7 mouse cellular contexts compared by ENCODE assay signal in the genomic region with DNA sequence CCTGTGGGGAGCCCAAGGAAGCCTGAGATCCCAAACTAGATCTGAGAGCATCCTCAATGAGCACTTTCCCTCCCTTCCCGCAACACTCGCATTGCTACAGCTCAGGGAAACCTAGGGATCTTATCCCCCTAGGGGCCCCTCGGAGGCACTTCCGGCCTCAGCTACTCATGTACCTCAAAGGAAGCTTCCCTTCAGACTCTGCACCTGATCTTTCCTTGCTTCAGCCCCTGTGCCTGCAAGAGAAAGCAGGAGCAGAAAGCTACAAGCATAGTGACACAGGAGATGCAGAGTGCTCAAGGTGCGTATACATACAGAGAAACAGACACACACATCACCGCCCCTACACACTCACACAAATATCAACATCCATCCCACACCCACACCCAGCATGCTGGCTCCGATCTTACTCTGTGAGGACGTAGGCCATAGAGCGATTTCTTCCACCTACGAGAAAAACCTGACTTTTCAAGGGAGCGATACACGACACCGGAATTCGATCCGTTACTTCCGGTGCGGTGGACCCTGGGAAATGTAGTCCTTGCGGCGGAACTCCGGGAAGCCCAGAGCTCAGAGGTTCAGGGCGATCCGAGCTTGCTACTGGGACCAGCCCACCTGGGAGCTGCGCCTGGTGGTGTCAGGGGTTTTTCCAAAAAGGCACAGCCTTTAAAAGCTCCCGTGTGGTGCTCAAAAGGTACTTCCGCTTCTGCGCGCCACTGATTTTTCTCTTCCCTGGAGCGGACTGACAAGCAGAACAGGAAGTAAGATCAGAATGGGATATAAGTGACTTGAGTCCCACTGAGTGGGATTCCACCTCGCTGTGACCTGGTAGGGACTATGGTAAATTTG. TPM values are rescaled to one million over a fixed set of nuclear protein-coding genes. Genes with fewer than 3 reads are reported as not detected.
DNase-seq lines count a peak whose midpoint lies in the region; ATAC-seq and TF ChIP-seq lines count a peak whose summit lies in the region.

A gene (minus strand): TSS at position 489 of the 846 bp plus-strand sequence.

- peak within 1 kb of the TSS; percentile 86 for H3K27ac ChIP-seq in embryonic facial prominence, embryonic 10.5 days (replicated peaks)
- peak within 1 kb of the TSS; percentile 90 for H3K27ac ChIP-seq in intestine, postnatal 0 days (ENCODE audit: low read depth, low read length)
- H3K27ac ChIP-seq in midbrain, embryonic 12.5 days (replicated peaks): peak within 1 kb of the TSS; percentile 44
- H3K27ac ChIP-seq in small intestine, adult 2 months (ENCODE audit: insufficient read depth, low read depth, low read length): peak within 1 kb of the TSS; percentile 81

- peak within 1 kb of the TSS; percentile 84 for H3K4me2 ChIP-seq in intestine, postnatal 0 days (replicated peaks; ENCODE audit: low read depth)
- H3K4me2 ChIP-seq in midbrain, embryonic 12.5 days (replicated peaks): peak within 1 kb of the TSS; percentile 86

- peak; percentile 84 for ATAC-seq in intestine, postnatal 0 days
- peak; percentile 89 for ATAC-seq in midbrain, embryonic 12.5 days (ENCODE audit: low FRiP score, low read depth)

- TF ChIP-seq POLR2A in small intestine, adult 2 months (IDR thresholded peaks at IDR 0.05; ENCODE audit: low read depth, low read length): peak; percentile 46; the same call in 1 of the 2 replicates

- 0 out of 2 replicates have a peak, but pooled peaks have one; percentile 7 for TF ChIP-seq CTCF in intestine, postnatal 0 days (IDR thresholded peaks at IDR 0.05; ENCODE audit: low read depth)
- TF ChIP-seq CTCF in small intestine, adult 2 months (IDR thresholded peaks at IDR 0.05; ENCODE audit: extremely low read depth, insufficient read length, insufficient replicate concordance, low read depth, low read length): peak; percentile 9; the same call in 1 of the 2 replicates

- peaks cover 24% of the 10 kb centered on the region for H3K9me3 ChIP-seq in embryonic facial prominence, embryonic 10.5 days
- peaks cover 9% of the 10 kb centered on the region; the same call in 1 of the 2 replicates for H3K9me3 ChIP-seq in intestine, postnatal 0 days (ENCODE audit: control insufficient read depth)
- peaks cover 18% of the 10 kb centered on the region for H3K9me3 ChIP-seq in midbrain, embryonic 12.5 days

- no peaks in the 10 kb centered on the region for H3K27me3 ChIP-seq in embryonic facial prominence, embryonic 10.5 days (replicated peaks; ENCODE audit: low read depth, poor library complexity, severe bottlenecking)
- no peaks in the 10 kb centered on the region for H3K27me3 ChIP-seq in intestine, postnatal 0 days (replicated peaks; ENCODE audit: control insufficient read depth, insufficient read depth, low read length)
- no peaks in the 10 kb centered on the region for H3K27me3 ChIP-seq in midbrain, embryonic 12.5 days
- no peaks in the 10 kb centered on the region for H3K27me3 ChIP-seq in small intestine, adult 2 months (ENCODE audit: control insufficient read depth, insufficient read depth, low read length)

- intact Hi-C loops in left cerebral cortex, postnatal 4 days (cut with DNase I): no loop called here

- H3K4me1 ChIP-seq in embryonic facial prominence, embryonic 10.5 days: peaks cover 11% of the 10 kb centered on the region
- 0 out of 2 replicates have a peak, but pooled peaks cover 4% of the 10 kb centered on the region for H3K4me1 ChIP-seq in intestine, postnatal 0 days (replicated peaks; ENCODE audit: control insufficient read depth, insufficient read depth, low read length)
- H3K4me1 ChIP-seq in midbrain, embryonic 12.5 days: peaks cover 12% of the 10 kb centered on the region
- 0 out of 2 replicates have a peak, but pooled peaks cover 3% of the 10 kb centered on the region for H3K4me1 ChIP-seq in small intestine, adult 2 months (ENCODE audit: control insufficient read depth, insufficient read depth, insufficient read length, low read length)

- peak within 1 kb of the TSS; percentile 80 for H3K9ac ChIP-seq in intestine, postnatal 0 days (ENCODE audit: low read depth, low read length)
- H3K9ac ChIP-seq in midbrain, embryonic 12.5 days (replicated peaks): peak within 1 kb of the TSS; percentile 85

- DNase-seq in adrenal gland, postnatal 10 days: peak; percentile 84
- DNase-seq in embryonic facial prominence, embryonic 10.5 days (ENCODE audit: low spot score): peak; percentile 82
- DNase-seq in gonadal fat pad, adult 2 months (ENCODE audit: low read depth): peak; percentile 33
- DNase-seq in left cerebral cortex, postnatal 4 days: peak; percentile 57

- under 1% methylated on average over 29 of the region's 29 CpGs for WGBS in embryonic facial prominence, embryonic 10.5 days
- under 1% methylated on average over 29 of the region's 29 CpGs for WGBS in intestine, postnatal 0 days
- under 1% methylated on average over 29 of the region's 29 CpGs for WGBS in midbrain, embryonic 12.5 days
- WGBS in small intestine, adult 2 months: under 1% methylated on average over 29 of the region's 29 CpGs

- H3K4me3 ChIP-seq in embryonic facial prominence, embryonic 10.5 days: peak within 1 kb of the TSS; percentile 88
- peak within 1 kb of the TSS; percentile 83 for H3K4me3 ChIP-seq in intestine, postnatal 0 days (ENCODE audit: low read depth, low read length)
- peak within 1 kb of the TSS; percentile 80 for H3K4me3 ChIP-seq in midbrain, embryonic 12.5 days
- H3K4me3 ChIP-seq in small intestine, adult 2 months (ENCODE audit: low read depth, low read length): peak within 1 kb of the TSS; percentile 85

- H3K36me3 ChIP-seq in embryonic facial prominence, embryonic 10.5 days (replicated peaks): peaks cover 26% of the 10 kb centered on the region
- no peaks in the 10 kb centered on the region; the same call in 1 of the 2 replicates for H3K36me3 ChIP-seq in intestine, postnatal 0 days (ENCODE audit: control insufficient read depth, insufficient read depth)
- 0 out of 2 replicates have a peak, but pooled peaks cover 3% of the 10 kb centered on the region for H3K36me3 ChIP-seq in midbrain, embryonic 12.5 days
- H3K36me3 ChIP-seq in small intestine, adult 2 months (ENCODE audit: control insufficient read depth, insufficient read depth, low read length): peaks cover 3% of the 10 kb centered on the region; the same call in 1 of the 2 replicates

RNA-seq across cellular contexts. Expression of the gene that starts here (rescaled TPM):
- 10 to 100 TPM in 1 of 2 experiments, 1 to 10 TPM in 1; 8.9 to 13.1 TPM for total RNA-seq in adrenal gland, postnatal 10 days (2021)
- 21.5 and 22.2 TPM in 2 replicates for polyA plus RNA-seq in embryonic facial prominence, embryonic 10.5 days (2016; fragmentation: Nextera tagmentation; extraction: Ambion mirVana)
- polyA plus RNA-seq in gonadal fat pad, adult 2 months (2012; rRNA removed): 2.3 and 2.5 TPM in 2 replicates
- 4.7 and 5.7 TPM in 2 replicates for polyA plus RNA-seq in intestine, postnatal 0 days (2015; fragmentation: Nextera tagmentation; extraction: Ambion mirVana)
- total RNA-seq in left cerebral cortex, postnatal 4 days (2021): 10 to 100 TPM; 27.8 to 28.5 TPM
- polyA plus RNA-seq in midbrain, embryonic 12.5 days (2016; fragmentation: Nextera tagmentation; extraction: Ambion mirVana): 25.7 and 27.2 TPM in 2 replicates
- polyA plus RNA-seq in small intestine, adult 2 months (2012; rRNA removed): 0.22 and 0.62 TPM in 2 replicates

Comparison
In these comparisons a context has a peak if more than half of its experiments do, and no peak if none do; other contexts are left out.
1. Peak in every context shown above with its lines: DNase-seq, ATAC-seq, H3K4me3 ChIP-seq and H3K27ac ChIP-seq.
2. DNase-seq: peak in every context shown above with its lines; median percentile 84 in adrenal gland, postnatal 10 days; 82 in embryonic facial prominence, embryonic 10.5 days; 57 in left cerebral cortex, postnatal 4 days; 33 in gonadal fat pad, adult 2 months.